Mouse (Mus musculus): ENCODE measurements at regions not wholly inside any gene's neighbourhood (a gene's known extent, or its start where the extent isn't known, plus 50 kb on each side); places are given as distances from the start of the nearest gene placed in this dataset.

GRCm38 (mm10) chrX:163302697-163303096 lies 246.8 kb downstream of the Grpr start:
- DNase-seq (ENCODE audit: low spot score in 2 of 2), result no peak

GRCm38 (mm10) chrX:163301045-163301444 lies 248.4 kb downstream of the Grpr start:
- no peak for DNase-seq (ENCODE audit: low spot score in 2 of 2)

GRCm38 (mm10) chrX:163296956-163297628 lies 252.4 kb downstream of the Grpr start:
- DNase-seq (ENCODE audit: low spot score in 2 of 2), result no peak

GRCm38 (mm10) chrX:163261248-163261647 lies 288.2 kb downstream of the Grpr start:
- no peak for DNase-seq (ENCODE audit: low spot score in 2 of 2)

- DNase-seq (ENCODE audit: low spot score in 2 of 2), result no peak
Measured at GRCm38 (mm10) chrX:163253048-163253447, 288.6 kb upstream of the S100g start.

GRCm38 (mm10) chrX:163205260-163205659 lies 240.9 kb upstream of the S100g start:
- no peak for DNase-seq (ENCODE audit: low spot score in 2 of 2)

- DNase-seq (ENCODE audit: low spot score in 2 of 2), result no peak
Measured at GRCm38 (mm10) chrX:163203446-163203845, 239.0 kb upstream of the S100g start.

- no peak for DNase-seq (ENCODE audit: low spot score in 2 of 2)
Measured at GRCm38 (mm10) chrX:163181588-163181987, 217.2 kb upstream of the S100g start.

GRCm38 (mm10) chrX:163164810-163165209 lies 200.4 kb upstream of the S100g start:
- no peak for DNase-seq (ENCODE audit: low spot score in 2 of 2)

- peak in 1 of 2 experiments; percentile 1 for DNase-seq (ENCODE audit: low spot score in 2 of 2)
Measured at GRCm38 (mm10) chrX:163155251-163155650, 190.9 kb upstream of the S100g start.

GRCm38 (mm10) chrX:163151970-163152369 lies 187.6 kb upstream of the S100g start:
- DNase-seq (ENCODE audit: low spot score in 2 of 2), result no peak

- DNase-seq (ENCODE audit: low spot score in 2 of 2), result no peak
Measured at GRCm38 (mm10) chrX:163144475-163144874, 180.1 kb upstream of the S100g start.

GRCm38 (mm10) chrX:163139475-163139874 lies 175.1 kb upstream of the S100g start:
- no peak for DNase-seq (ENCODE audit: low spot score in 2 of 2)

- DNase-seq (ENCODE audit: low spot score in 2 of 2), result no peak
Measured at GRCm38 (mm10) chrX:163128626-163129025, 164.2 kb upstream of the S100g start.

GRCm38 (mm10) chrX:163117681-163118393 lies 153.4 kb upstream of the S100g start:
- no peak for DNase-seq (ENCODE audit: low spot score in 2 of 2)

- no peak for DNase-seq (ENCODE audit: low spot score in 2 of 2)
Measured at GRCm38 (mm10) chrX:163117237-163117636, 152.8 kb upstream of the S100g start.

GRCm38 (mm10) chrX:163095026-163095765 lies 130.8 kb upstream of the S100g start:
- DNase-seq (ENCODE audit: low spot score in 2 of 2), result no peak
